Mouse (Mus musculus) MEL (cell line): ENCODE results near the gene 4930442H23Rik.

ENCODE experiments used
- CTCF ChIP-seq, 3 experiments: IDR thresholded peaks in 2 of 3; conservative IDR thresholded peaks in 1 of 3; 2 replicates each; pipeline ENCODE4 v1.5.1; 2011 to 2012; ENCODE audit warnings: low read length in 3 of 3, low read depth in 2 of 3, mild to moderate bottlenecking in 2 of 3, improper control_type of control experiment in 1 of 3, inconsistent platforms in 1 of 3, mixed read lengths in 1 of 3, moderate library complexity in 1 of 3; ENCODE audit not compliant: control insufficient read depth in 1 of 3, insufficient read depth in 1 of 3, poor library complexity in 1 of 3, severe bottlenecking in 1 of 3
- E2F4 ChIP-seq: IDR thresholded peaks from 2 replicates; pipeline ENCODE4 v1.6.1; 2011; ENCODE audit warnings: low read depth, low read length, improper control_type of control experiment, borderline replicate concordance
- EP300 ChIP-seq, 2 experiments: IDR thresholded peaks; 2 replicates each; pipeline ENCODE4 v1.6.1; 2011; ENCODE audit warnings: improper control_type of control experiment in 2 of 2, low read length in 2 of 2, low read depth in 1 of 2, mild to moderate bottlenecking in 1 of 2
- GATA1 ChIP-seq: IDR thresholded peaks from 2 replicates; pipeline ENCODE4 v1.6.1; 2011; ENCODE audit warnings: low read depth, low read length, improper control_type of control experiment
- JUND ChIP-seq: IDR thresholded peaks from 2 replicates; pipeline ENCODE4 v1.6.1; 2011; ENCODE audit warnings: low read depth, mild to moderate bottlenecking, improper control_type of control experiment, low read length
- MXI1 ChIP-seq: IDR thresholded peaks from 2 replicates; pipeline ENCODE4 v1.6.1; 2011; ENCODE audit warnings: mild to moderate bottlenecking, low read depth, low read length, improper control_type of control experiment
- NELFE ChIP-seq: IDR thresholded peaks from 2 replicates; pipeline ENCODE4 v1.6.1; 2011; ENCODE audit warnings: low read depth, low read length, improper control_type of control experiment
- POLR2A ChIP-seq, 2 experiments: IDR thresholded peaks; 2 replicates each; pipeline ENCODE4 v1.6.1; 2011 to 2012; ENCODE audit warnings: low read length in 2 of 2, mild to moderate bottlenecking in 2 of 2, control low read depth in 1 of 2, improper control_type of control experiment in 1 of 2, low read depth in 1 of 2, moderate library complexity in 1 of 2; ENCODE audit not compliant: control insufficient read depth in 1 of 2, insufficient read depth in 1 of 2, poor library complexity in 1 of 2
- TCF12 ChIP-seq: IDR thresholded peaks from 2 replicates; pipeline ENCODE4 v1.6.1; 2014; ENCODE audit warnings: low read depth, mild to moderate bottlenecking, inconsistent platforms, low read length, improper control_type of control experiment, moderate library complexity
- UBTF ChIP-seq: IDR thresholded peaks from 2 replicates; pipeline ENCODE4 v1.6.1; 2012; ENCODE audit warnings: low read depth, mild to moderate bottlenecking, inconsistent platforms, low read length, improper control_type of control experiment, moderate library complexity, borderline replicate concordance; ENCODE audit not compliant: insufficient read depth

DNA sequence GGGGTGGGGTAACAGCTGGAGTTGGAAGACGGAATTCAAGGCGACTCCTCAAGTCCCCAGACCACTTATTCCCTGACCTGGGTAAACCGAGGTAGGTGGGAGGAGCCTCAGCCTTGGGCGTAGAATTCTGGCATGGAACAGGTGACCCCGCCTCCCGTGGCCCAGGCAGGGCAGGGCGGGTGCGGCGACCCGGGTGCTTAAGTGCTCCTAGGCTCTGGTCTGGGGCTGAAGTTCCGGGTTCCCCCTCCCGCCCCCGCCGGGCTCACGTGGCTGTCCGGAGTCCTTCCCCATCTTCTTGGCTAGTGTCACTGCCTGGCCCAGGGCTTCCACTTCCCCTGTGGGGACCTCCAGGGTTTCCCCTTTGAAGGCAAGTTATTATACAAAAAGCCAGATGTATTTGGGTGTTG, 49.5 kb downstream of the 4930442H23Rik start:
- TF ChIP-seq E2F4 = 0 out of 2 replicates have a peak, but pooled peaks have one; percentile 33
- TF ChIP-seq GATA1 = no peak
- peak in 1 of 2 experiments; percentile 32; a peak in 1 of 4 replicates for TF ChIP-seq EP300 (IDR thresholded peaks at IDR 0.05; ENCODE audit: low read depth in 1 of 2, low read length in 2 of 2)
- TF ChIP-seq POLR2A (IDR thresholded peaks at IDR 0.05; ENCODE audit: control insufficient read depth in 1 of 2, insufficient read depth in 1 of 2, low read depth in 1 of 2, low read length in 2 of 2, poor library complexity in 1 of 2) = peak; percentile 28 to 75; a peak in 2 of 4 replicates
- TF ChIP-seq CTCF (IDR thresholded peaks at IDR 0.05 in 2 of 3, conservative IDR thresholded peaks at IDR 0.05 in 1 of 3; ENCODE audit: control insufficient read depth in 1 of 3, insufficient read depth in 1 of 3, low read depth in 2 of 3, low read length in 3 of 3, poor library complexity in 1 of 3, severe bottlenecking in 1 of 3) = no peak
- no peak for TF ChIP-seq UBTF
- TF ChIP-seq MXI1 = peak; percentile 95
- TF ChIP-seq TCF12 = peak; percentile 14; the same call in 1 of the 2 replicates
- peak; percentile 74 for TF ChIP-seq NELFE
- no peak for TF ChIP-seq JUND
